Mouse (Mus musculus) mouse embryonic stem cell (cell line): ENCODE results near the gene Nxpe5.

Experiments used
- in situ Hi-C, 2 experiments: fragments of 300-500 bp; cut with MboI; formaldehyde crosslinking; loops; 1 replicate in 1 of 2; 3 replicates in 1 of 2; pipeline ENCODE4 v1.14.3; 2019 to 2020; ENCODE audit warnings: low sequenced_read_pairs in 2 of 2, low pct_unique_long_range_greater_than_20kb in 1 of 2, mixed read lengths in 1 of 2; ENCODE audit not compliant: unreplicated experiment in 1 of 2

Gene Nxpe5

DNA sequence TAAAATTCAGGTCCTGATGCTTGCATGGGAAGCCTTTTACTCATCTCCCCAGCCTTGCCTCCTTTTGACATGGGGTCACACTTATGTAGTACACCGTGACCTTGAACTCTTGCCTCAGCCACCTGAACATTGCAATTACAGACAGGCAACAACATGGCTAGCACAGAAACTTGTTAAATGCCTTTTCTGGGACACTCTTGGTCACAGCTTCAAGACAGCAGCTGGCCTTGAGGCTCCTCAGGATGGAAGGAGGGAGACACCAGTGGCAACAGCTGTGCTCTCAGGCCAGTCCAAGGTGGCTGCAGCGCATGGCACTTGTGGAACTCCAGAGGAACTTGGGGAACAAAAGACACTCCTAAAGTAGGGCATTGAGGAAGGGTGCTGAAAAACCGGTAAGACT is 41.4 kb downstream of the Nxpe5 start:
- in situ Hi-C loops, result no loop called here

DNA sequence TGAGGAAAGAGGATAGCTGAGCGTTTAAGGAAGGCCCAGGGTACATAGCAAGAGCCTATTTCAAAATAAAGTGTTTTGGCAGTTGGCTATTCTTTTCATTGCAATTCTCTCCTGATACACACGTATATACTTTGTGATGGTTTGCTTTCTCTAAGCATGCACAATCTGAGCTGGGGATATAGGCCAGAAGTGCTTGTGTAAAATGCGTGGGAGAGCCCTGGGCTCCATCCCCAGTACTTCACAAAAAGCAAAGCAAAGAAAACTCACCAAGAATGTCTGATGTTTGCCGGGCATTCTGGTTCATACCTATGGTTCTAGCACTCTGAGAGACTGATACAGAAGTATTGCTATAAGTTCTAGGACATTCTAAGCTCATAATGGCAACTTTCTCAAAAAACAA is 43.3 kb downstream of the Nxpe5 start:
- in situ Hi-C loops, result no loop called here

DNA sequence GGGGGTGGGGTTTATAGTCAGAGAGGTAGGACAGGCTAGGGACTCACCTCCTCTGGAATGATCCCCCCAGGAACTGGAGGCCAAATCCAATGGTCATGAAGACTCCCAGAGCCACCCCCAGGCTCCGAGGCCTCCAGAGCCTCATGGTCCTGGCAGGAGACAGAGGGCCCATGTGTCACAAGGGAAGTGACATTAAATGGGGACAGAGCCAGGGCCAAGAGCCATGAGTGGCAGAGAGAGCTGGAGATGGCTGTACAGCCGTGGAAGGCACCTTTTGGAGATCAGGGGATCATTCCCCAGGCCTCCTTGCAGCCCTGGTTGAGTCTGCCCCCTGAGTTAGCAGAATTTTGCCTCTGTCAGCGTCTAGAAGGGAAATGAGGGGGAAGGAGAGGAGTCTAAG is 45.5 kb downstream of the Nxpe5 start:
- in situ Hi-C loops, result no loop called here

DNA sequence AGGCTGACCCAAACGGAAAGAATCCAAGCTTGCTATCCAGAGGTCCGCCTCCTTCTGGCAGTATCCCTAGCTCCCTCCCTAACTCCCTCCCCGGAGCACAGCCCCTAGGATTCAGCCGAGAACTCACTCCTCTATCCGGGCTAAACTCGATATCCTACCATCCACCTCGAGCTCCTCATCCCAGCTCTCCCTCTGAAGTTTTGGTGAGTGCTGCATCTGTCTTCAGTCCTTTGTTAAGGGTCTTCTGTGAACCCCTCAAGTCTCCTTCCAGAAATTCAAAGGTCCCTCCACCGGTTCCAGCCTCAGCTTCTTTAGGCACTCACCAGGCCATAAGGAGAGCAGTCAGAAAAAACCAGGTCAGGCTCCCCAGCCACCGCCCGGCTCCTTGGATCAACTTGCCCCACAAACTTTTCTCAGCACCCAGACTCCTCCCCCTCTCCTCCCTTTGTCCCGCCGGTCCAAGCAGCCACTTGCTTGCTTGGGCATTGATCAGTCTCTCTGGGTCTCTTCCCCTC is 46.8 kb downstream of the Nxpe5 start, which contains the start of gene Gal3st4:
Gal3st4 (minus strand) TSS at position 432 of the 515 bp plus-strand sequence.
- in situ Hi-C loops, result no loop called here

DNA sequence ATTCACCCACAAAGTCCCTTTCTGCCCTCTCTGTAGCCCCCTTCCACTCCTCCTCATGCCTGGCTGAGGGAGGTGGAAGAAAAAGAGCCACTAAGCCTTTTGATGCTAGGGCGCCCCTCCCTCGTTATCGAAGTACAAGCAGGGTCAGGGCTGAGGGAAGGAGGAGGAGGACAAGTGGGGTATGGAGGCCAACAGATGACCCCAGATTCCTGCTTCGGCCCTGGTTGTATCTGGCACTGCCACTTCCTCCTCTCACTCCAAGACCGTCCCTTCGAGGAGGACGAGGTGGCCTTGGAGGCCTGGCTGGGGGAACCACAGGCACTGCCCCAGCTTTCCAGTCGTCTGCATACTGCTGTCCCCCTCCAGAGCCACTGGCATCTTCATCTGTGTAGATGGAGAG is 48.5 kb downstream of the Nxpe5 start:
- in situ Hi-C loops, result no loop called here

DNA sequence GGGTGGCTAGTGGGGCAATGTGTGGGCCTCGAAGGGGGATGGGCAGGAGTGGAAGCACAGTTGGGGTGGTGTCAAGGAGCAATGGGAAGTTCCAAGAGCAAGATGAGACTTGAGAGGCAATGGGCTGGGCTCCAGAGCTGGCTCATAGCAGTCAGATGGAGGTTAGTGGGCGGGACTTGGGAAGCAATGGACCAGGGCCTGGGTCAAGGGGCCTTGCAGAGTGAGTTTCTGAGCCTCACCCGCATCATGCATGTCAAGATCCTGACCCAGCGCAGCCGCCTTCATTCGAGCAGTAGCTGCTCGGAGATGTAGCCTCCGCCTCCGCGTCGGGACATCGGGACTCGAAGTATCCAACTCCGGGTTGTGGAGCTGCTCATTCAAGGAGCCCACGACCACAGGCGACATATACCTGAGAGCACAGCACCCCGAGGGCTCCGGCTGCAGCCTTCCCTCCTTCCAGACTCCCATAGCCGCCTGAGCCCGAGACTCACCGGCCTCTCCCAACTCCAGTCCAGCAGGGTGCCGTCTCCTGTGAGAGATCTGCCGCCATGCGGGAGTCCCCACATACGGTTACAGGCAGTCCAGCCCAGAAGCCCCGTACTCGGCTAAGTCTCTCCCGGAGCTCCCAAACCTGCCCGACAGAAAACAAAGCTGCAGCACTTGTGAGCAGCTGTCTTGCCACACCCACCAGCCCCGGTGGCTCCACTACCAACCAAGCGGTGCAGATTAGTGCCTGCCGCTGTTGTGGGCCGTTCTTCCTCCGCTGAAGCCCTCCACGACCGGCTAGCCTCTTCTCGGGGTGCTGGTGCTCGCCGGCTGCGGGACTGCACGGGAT is 49.7 kb downstream of the Nxpe5 start:
- in situ Hi-C loops, result no loop called here

DNA sequence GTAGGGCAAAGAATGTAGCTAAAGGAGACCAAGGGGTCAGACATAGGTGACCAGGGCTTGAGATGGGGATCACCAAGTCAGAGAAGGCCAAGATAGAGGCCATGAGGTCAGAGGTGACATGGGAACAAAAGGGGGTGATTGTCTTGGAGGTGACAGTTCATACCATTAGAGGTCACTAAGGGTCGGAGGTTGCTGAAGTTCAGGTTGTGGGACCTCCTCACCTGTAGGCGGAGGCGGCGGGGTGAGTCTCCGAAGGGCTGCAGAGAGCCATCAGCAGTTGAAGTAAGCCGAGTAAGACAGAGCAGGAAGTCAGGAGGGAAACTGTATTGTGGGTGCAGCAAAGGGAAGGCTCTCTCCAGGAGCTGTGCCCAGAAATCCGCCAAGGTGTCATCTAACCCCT is 52.3 kb downstream of the Nxpe5 start:
- in situ Hi-C loops, result no loop called here

DNA sequence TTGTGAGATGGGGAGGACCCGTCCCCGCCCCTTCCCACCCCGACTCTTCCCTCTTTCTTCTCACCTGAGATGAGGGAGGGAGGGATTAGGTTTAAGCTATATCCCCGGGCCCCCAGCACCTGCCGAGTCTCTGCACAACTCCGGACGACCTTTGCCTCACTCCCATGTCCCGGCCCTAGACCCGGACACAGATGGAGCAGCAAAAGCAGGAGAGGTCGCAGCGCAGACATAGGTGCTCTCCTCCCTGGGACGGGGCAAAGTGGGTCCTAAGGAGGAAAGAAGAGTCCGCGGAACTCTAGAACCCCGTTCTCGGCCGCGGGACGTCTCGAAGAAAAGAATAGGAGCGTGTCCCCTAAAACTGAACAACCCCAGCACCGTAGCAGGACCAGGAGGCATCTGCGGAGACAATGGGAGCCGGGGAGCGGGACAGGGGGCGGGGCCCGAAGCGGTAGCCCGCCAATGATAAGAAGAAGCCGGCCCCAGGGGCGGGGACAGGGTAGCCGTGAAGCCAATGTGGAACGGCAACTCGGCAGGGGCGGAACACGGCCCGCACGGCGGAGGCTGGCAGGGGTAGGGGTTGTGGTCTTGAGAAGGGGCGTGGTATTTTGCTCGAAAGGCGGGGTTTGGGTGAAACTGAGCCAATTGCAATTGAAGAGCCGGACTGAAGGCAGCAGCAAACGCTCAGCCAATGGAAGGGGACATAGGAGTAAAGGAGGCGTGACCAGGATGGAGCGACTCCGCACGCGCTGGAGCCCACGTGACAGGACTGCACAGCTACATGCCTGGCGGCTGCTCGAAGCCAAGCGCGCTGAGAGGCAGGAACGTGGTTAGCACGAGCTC is 54.1 kb downstream of the Nxpe5 start, which contains the start of the genes Gm43720, Gpc2 and Stag3:
Gm43720 (minus strand) TSS at position 374 of the 840 bp plus-strand sequence.
Gpc2 (minus strand) TSS at position 421 of the 840 bp plus-strand sequence.
Stag3 (plus strand) TSS at position 656 of the 840 bp plus-strand sequence.
- in situ Hi-C loops, result no loop called here

DNA sequence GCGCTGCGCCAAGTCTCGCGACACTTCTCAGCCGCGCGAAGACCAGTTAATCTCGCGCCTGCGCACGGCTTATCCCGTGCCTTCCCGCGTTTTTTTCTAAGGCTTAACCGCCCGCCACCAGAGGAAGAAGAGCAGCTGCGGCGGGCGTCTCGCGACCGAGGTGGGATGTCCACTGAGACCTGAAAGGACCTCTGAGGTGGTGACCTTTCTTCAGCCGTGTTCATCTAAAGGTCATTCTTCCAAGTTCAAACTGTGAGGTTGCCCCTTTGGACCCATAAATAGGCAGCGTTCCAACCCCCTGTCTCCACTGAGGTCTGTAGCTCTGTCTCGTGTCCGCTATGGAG is 54.7 kb downstream of the Nxpe5 start:
- in situ Hi-C loops, result no loop called here

DNA sequence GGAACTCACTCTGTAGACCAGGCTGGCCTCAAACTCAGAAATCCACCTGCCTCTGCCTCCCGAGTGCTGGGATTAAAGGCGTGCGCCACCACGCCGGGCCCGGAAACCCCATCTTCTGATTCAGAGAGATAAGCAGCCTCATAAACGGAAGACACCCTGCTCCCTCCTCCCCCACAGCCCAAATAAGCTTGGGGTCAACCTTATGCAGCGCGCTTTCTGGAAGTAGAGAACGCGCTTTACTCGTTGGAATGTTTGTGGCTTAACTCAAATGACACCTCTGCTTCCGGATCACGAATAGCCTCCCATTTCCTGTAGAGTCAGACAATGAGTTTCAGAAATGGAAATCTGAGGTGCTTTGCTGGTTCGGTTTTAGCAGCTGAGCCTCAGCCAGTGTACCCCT is 55.1 kb downstream of the Nxpe5 start:
- in situ Hi-C loops, result no loop called here

DNA sequence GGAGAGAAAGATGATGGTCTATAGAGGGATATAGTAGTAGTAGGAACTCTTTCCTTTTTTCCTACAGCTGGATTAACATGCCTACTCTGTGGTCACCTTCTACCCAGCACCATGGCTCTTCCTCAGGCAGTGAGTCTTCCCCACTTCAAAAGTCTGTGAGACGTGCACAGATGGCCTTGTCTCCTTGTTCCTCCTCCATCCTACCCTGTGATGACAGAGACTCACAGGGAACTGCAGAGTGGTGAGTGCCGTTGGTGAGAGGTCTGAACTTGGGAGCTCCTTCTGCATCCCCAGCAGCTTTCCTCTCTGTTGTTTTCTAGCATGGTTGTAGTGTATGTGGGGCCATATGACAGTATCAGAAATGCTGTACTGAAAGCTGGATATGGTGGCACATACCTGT is 56.1 kb downstream of the Nxpe5 start:
- in situ Hi-C loops, result no loop called here

DNA sequence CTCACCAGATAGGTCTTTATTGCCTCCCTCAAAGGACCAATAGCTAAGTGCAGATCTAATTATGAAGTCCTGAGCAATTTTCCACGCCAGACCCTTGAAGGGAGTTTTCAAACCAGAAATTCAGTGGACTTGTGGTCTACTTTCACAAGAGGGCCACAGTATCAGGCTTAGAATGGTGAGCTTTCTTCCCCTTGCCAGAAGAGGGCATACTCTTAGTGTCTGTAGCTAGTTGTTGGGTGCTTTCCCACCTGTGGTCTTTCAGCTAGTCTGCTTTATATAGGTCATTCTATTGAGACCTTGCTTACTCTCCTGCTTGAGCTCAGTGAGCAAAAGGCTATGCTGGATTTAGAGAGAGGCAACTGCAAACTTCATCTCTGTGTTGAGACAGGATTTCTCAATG is 57.8 kb downstream of the Nxpe5 start:
- in situ Hi-C loops, result no loop called here

DNA sequence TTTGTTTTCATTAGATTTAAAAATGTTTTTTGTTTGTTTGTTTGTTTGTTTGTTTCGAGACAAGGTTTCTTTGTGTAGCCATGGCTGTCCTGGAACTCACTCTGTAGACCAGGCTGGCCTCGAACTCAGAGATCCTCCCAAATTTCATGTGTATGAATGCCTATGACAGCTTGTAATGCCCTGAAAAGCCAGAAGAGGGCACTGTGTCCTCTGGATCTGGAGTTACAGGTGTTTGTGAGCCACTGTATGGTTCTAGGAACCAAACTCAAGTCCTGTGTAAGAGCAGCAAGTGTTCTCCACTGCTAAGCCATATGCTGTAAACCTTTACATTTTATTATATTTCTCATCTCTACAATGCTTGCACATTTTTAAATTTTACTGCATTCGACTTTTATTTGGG is 62.2 kb downstream of the Nxpe5 start:
- in situ Hi-C loops, result no loop called here

DNA sequence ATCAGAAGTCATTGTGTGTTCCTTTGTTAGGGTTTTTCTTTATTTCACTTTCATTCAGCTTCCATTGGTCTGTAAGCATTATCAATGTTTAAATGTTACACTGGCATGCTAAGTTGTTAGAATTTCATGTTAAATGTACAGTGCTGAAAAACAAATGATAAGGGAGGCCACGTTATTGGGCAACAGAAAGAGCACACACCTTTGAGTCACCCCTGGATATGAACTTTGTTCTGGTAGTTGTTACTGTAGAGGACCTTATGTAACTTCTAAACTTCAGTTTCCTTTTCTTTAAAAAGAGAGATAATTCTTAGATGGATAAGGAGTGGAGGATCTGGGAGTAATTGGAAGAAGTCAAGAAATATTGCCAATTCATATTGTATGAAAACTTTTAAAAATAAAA is 65.9 kb downstream of the Nxpe5 start:
- in situ Hi-C loops, result no loop called here

DNA sequence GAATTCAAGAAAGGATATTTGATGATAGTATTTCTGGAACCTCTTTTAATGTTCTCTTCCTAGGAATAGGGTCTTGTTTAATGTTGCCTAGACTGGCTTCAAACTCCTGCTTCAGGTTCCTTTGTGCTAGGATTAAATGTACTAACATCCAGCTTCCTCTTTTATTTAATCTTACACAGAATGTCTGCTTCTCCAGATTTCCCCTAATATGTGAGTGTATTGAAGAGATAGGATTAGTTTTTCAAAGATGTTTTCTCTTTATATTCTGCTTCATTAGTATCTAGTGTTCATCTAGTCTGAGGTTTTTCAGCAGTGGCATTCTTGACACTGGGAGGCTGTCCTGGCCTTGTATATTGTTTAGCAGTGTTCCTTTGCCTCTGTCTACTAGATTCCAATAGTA is 68.5 kb downstream of the Nxpe5 start:
- in situ Hi-C loops, result no loop called here

DNA sequence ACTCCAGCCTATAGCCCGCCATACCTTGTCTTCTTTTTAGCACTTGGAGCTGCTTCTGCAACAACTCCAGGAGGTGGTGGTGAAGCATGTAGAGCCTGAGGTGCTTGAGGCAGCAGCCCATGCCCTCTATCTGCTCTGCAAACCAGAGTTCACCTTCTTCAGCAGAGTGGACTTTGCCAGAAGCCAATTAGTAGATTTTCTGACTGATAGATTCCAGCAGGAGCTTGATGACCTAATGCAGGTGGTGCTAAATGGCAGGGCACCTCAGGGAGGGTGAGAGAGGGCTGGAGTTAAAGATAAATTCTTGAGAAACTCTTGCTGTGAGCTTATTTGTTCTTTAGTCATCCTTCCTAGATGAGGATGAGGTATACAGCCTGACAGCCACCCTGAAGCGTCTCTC is 73.9 kb downstream of the Nxpe5 start:
- in situ Hi-C loops, result no loop called here
